Mouse (Mus musculus): Measurements from ENCODE around the gene Slc34a3.

The Slc34a3 gene

GRCm38 (mm10) chr2:25227406-25227805, 6.8 kb downstream of the Slc34a3 start:
- CTCF ChIA-PET = interaction anchor here (0.7 to 2.4 kb wide), 5 partner anchors 15 to 38 kb away, joined by 3 to 10 read pairs (median 4); partner anchors contain the start of gene Rnf208

- CTCF ChIA-PET = interaction anchor here (1.6 to 2.4 kb wide), 2 partner anchors 33 to 37 kb away, joined by 4 to 10 read pairs; no protein-coding TSS in a partner anchor
Observed at GRCm38 (mm10) chr2:25226864-25227263, 7.3 kb downstream of the Slc34a3 start.

GRCm38 (mm10) chr2:25225811-25226379, 8.3 kb downstream of the Slc34a3 start:
- CTCF ChIA-PET = interaction anchor here (0.7 to 1.2 kb wide), 2 partner anchors 13 to 94 kb away, joined by 4 read pairs; no protein-coding TSS in a partner anchor

GRCm38 (mm10) chr2:25224766-25225752, 9.1 kb downstream of the Slc34a3 start:
- CTCF ChIA-PET = interaction anchor here (0.6 to 1.2 kb wide), 6 partner anchors 13 to 93 kb away, joined by 3 to 8 read pairs (median 4); partner anchors contain the start of gene Nrarp

GRCm38 (mm10) chr2:25224492-25224765, 9.7 kb downstream of the Slc34a3 start, which contains the start of gene Tubb4b:
TSS of gene Tubb4b (minus strand) at chr2:25224702.
- CTCF ChIA-PET = interaction anchor here (0.7 to 1.2 kb wide), 2 partner anchors 19 to 43 kb away, joined by 3 read pairs; partner anchors contain the start of gene Nrarp

- CTCF ChIA-PET = interaction anchor here (1.1 to 1.2 kb wide), 2 partner anchors 12 to 43 kb away, joined by 3 read pairs; partner anchors contain the start of genes Nelfb and Nrarp
Observed at GRCm38 (mm10) chr2:25223681-25224491, 10.3 kb downstream of the Slc34a3 start.

- CTCF ChIA-PET = interaction anchor here (1.3 kb wide), 1 partner anchor 31 kb away, joined by 4 read pairs; no protein-coding TSS in a partner anchor
Observed at GRCm38 (mm10) chr2:25221331-25221772, 12.8 kb downstream of the Slc34a3 start.

GRCm38 (mm10) chr2:25218445-25218844, 15.7 kb downstream of the Slc34a3 start, which contains the start of gene Fam166a:
TSS of gene Fam166a (plus strand) at chr2:25218745.
- CTCF ChIA-PET = interaction anchor here (1.0 kb wide), 1 partner anchor 8 kb away, joined by 3 read pairs; no protein-coding TSS in a partner anchor

GRCm38 (mm10) chr2:25217666-25218065, 16.5 kb downstream of the Slc34a3 start:
- CTCF ChIA-PET = no interaction called here

GRCm38 (mm10) chr2:25214444-25214843, 19.7 kb downstream of the Slc34a3 start, which contains the start of gene Stpg3:
TSS of gene Stpg3 (minus strand) at chr2:25214637.
- CTCF ChIA-PET = no interaction called here

GRCm38 (mm10) chr2:25213266-25213865, 20.8 kb downstream of the Slc34a3 start:
- CTCF ChIA-PET = no interaction called here

- CTCF ChIA-PET = interaction anchor here (0.6 to 1.0 kb wide), 2 partner anchors 8 to 12 kb away, joined by 3 read pairs; partner anchors contain the start of gene Fam166a
Observed at GRCm38 (mm10) chr2:25211121-25211670, 23.0 kb downstream of the Slc34a3 start, which contains the start of gene Nelfb. TSS of gene Nelfb (minus strand) at chr2:25211489.

GRCm38 (mm10) chr2:25210686-25211085, 23.5 kb downstream of the Slc34a3 start:
- CTCF ChIA-PET = interaction anchor here (0.6 to 0.9 kb wide), 2 partner anchors 8 to 13 kb away, joined by 3 to 4 read pairs; partner anchors contain the start of gene Fam166a

- CTCF ChIA-PET = no interaction called here
Observed at GRCm38 (mm10) chr2:25207593-25207992, 26.6 kb downstream of the Slc34a3 start.

GRCm38 (mm10) chr2:25203631-25204214, 30.4 kb downstream of the Slc34a3 start:
- CTCF ChIA-PET = no interaction called here

GRCm38 (mm10) chr2:25200631-25201030, 33.5 kb downstream of the Slc34a3 start:
- CTCF ChIA-PET = interaction anchor here (0.5 kb wide), 1 partner anchor 8 kb away, joined by 4 read pairs; no protein-coding TSS in a partner anchor

GRCm38 (mm10) chr2:25197946-25198345, 36.2 kb downstream of the Slc34a3 start:
- CTCF ChIA-PET = interaction anchor here (0.6 kb wide), 1 partner anchor 59 kb away, joined by 3 read pairs; no protein-coding TSS in a partner anchor

- CTCF ChIA-PET = interaction anchor here (0.5 to 1.3 kb wide), 4 partner anchors 13 to 64 kb away, joined by 3 to 11 read pairs (median 4); no protein-coding TSS in a partner anchor
Observed at GRCm38 (mm10) chr2:25197191-25197590, 37.0 kb downstream of the Slc34a3 start.

All from spleen, embryonic (tissue).